Mouse (Mus musculus): Measurements from ENCODE around the gene Itch. TPM values are rescaled to one million over a fixed set of nuclear protein-coding genes. Genes with fewer than 3 reads are reported as not detected.

Gene Itch
- polyA plus RNA-seq, 1 experiment from 2014 or later, result 39.5 TPM

DNA sequence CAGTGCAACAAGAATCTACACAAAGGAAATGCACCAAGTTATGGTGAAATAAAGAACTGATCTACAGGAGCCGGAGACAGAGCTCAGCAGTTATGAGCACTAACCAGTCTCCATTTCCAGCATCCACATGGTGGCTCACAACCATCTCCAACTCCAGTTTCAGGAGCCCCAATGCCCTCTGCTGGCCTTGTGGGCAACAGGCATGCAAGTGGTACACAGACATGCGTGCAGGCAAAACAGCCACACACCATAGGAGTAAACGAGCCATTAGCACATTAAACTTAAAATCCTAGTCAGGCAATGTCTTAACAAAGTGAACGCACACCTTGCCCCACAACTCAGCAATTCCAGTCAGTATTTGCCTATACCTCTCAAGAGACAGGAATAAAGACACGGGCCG, 138.6 kb downstream of the Itch start:
- WGBS, result 87% methylated on average over 6 of the region's 6 CpGs
- no peaks in the 10 kb centered on the region for H3K36me3 ChIP-seq
- no peaks in the 10 kb centered on the region for H3K27me3 ChIP-seq
- no peak overlapping the region for H3K4me2 ChIP-seq
- no peak overlapping the region for H3K4me3 ChIP-seq
- ATAC-seq (ENCODE audit: low FRiP score, low read depth), result no peak
- no peak overlapping the region for H3K27ac ChIP-seq (replicated peaks)
- H3K4me1 ChIP-seq (replicated peaks), result peaks cover 5% of the 10 kb centered on the region
- no peak overlapping the region for H3K9ac ChIP-seq
- H3K9me3 ChIP-seq, result no peaks in the 10 kb centered on the region

DNA sequence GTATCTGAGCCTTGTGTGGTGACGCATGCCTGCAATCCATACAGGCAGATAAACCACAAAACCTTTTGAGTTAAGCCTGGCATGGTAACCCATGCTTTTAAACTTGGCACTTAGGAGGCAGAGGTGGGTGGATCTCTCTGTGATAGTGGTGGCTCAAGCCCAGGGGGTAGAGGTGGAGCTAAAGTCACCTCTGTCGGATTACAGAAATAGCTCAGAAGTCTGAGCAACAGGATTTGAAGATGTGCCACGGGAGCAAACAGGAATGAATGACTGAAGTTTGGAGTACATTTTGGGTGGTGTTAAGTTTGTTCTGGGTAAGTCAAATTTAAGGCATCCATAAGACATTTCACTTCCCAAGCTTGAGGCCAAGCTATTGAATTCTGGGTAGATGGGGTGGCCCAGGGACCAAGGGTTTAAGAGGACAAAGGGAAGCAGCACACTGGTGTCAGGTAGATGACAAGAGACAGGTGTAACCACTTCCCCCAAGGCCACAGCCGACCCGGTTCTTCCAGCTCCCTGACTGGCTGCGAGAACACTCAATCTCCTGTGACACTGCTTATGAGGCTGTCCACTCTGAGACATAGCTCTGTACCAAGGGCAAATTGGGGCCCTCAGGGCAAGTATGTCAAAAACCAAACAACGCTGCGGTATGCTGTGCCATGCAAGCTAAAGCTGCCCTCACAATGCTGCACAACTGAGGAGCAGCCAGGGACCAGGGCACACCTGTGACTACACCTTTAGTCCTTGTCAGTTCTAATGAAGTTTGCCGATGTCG, 139.3 kb downstream of the Itch start:
- 79% methylated on average over 10 of the region's 10 CpGs for WGBS
- H3K4me3 ChIP-seq, result no peak overlapping the region
- ATAC-seq (ENCODE audit: low FRiP score, low read depth), result no peak
- H3K4me2 ChIP-seq, result no peak overlapping the region
- no peaks in the 10 kb centered on the region for H3K36me3 ChIP-seq
- H3K9me3 ChIP-seq, result no peaks in the 10 kb centered on the region
- no peak overlapping the region for H3K27ac ChIP-seq (replicated peaks)
- H3K9ac ChIP-seq, result no peak overlapping the region
- no peaks in the 10 kb centered on the region for H3K27me3 ChIP-seq
- peaks cover 11% of the 10 kb centered on the region for H3K4me1 ChIP-seq (replicated peaks)

DNA sequence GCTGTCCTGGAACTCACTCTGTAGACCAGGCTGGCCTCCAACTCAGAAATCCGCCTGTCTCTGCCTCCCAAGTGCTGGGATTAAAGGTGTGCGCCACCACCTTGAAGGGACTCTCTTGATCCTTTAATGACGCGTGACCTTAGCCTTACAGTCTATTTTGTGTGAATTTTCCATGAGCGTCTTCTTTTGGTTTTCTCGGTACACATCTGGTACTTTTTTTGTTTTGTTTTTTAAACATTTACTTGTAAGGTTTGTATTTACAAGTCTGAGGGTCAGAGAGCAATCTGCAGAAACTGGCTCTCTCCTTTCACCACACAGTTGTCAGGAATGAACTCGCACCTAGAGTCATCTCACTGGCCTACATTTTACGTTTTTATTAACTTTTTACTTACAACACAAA, 140.3 kb downstream of the Itch start:
- Histone ChIP-seq H3K27me3 (no peaks in the 10 kb centered on the region), H3K36me3 (peaks cover 7% of the 10 kb centered on the region; the same call in 1 of the 2 replicates), H3K9me3 (no peaks in the 10 kb centered on the region), H3K4me1 (replicated peaks) (peaks cover 15% of the 10 kb centered on the region), H3K4me3 (no peak overlapping the region), H3K4me2 (no peak overlapping the region), H3K27ac (replicated peaks) (no peak overlapping the region), H3K9ac (no peak overlapping the region)
- WGBS, result 90% methylated on average over 8 of the region's 8 CpGs
- ATAC-seq (ENCODE audit: low FRiP score, low read depth), result no peak

DNA sequence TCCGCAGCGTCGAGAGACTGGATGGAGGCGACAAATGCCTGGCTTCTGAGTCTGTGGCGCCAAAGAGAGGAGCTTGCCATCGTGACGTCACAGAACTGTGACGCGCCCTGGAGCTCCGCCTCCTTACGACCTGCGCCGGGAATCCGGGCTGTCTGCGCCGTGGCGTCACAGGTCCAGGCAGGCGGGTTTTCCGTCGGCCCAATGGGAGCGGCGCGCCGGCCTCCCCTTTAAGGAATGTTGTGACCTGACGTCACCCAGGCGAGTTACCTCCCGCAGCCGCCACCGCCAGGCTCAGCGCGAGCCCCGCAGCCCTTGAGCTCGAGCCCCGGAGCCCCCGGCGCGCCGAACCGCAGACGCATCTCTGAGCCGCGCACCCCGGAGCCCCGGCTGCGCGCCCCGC, 142.9 kb downstream of the Itch start, which contains the start of gene Map1lc3a:
Map1lc3a (plus strand) TSS at position 103 of the 400 bp plus-strand sequence.
- Histone ChIP-seq H3K4me3 (peak within 1 kb of the TSS; percentile 85), H3K9ac (peak within 1 kb of the TSS; percentile 88), H3K27me3 (no peaks in the 10 kb centered on the region), H3K4me1 (replicated peaks) (peaks cover 15% of the 10 kb centered on the region), H3K27ac (replicated peaks) (peak within 1 kb of the TSS; percentile 92), H3K36me3 (peaks cover 7% of the 10 kb centered on the region; the same call in 1 of the 2 replicates), H3K4me2 (peak within 1 kb of the TSS; percentile 80), H3K9me3 (no peaks in the 10 kb centered on the region)
- WGBS, result under 1% methylated on average over 47 of the region's 47 CpGs
- peak; percentile 94 for ATAC-seq (ENCODE audit: low FRiP score, low read depth)

Other genes with a start within 250 kb of the Itch start
- 65.8 and 72.9 TPM in 2 replicates for gene Eif2s2, start 240.6 kb upstream of the Itch start, polyA plus RNA-seq (2015; fragmentation: Nextera tagmentation; extraction: Ambion mirVana)
- gene Gm14226, start 115.2 kb upstream of the Itch start, polyA plus RNA-seq (2015; fragmentation: Nextera tagmentation; extraction: Ambion mirVana), result 0.18 and 0.23 TPM in 2 replicates
- 35.1 and 37.2 TPM in 2 replicates for gene Ahcy, start 59.0 kb upstream of the Itch start, polyA plus RNA-seq (2015; fragmentation: Nextera tagmentation; extraction: Ambion mirVana)
- gene Dynlrb1, start 103.0 kb downstream of the Itch start, polyA plus RNA-seq (2015; fragmentation: Nextera tagmentation; extraction: Ambion mirVana), result 750 and 762 TPM in 2 replicates
- gene Map1lc3a, start 142.8 kb downstream of the Itch start, polyA plus RNA-seq (2015; fragmentation: Nextera tagmentation; extraction: Ambion mirVana), result 631 and 685 TPM in 2 replicates
- 61.9 and 62.6 TPM in 2 replicates for gene Pigu, start 223.9 kb downstream of the Itch start, polyA plus RNA-seq (2015; fragmentation: Nextera tagmentation; extraction: Ambion mirVana)
- gene Trp53inp2, start 247.6 kb downstream of the Itch start, polyA plus RNA-seq (2015; fragmentation: Nextera tagmentation; extraction: Ambion mirVana), result 101 and 128 TPM in 2 replicates